Mouse (Mus musculus) adrenal gland, postnatal 36 days (tissue): ENCODE results near the gene Aldh1l1. TPM values are rescaled to one million over a fixed set of nuclear protein-coding genes. Genes with fewer than 3 reads are reported as not detected.

Experiments
- DNase-seq, 2 experiments: peaks; one replicate each; pipeline ENCODE4 v3.0.0; 2021; ENCODE audit warnings: mixed read lengths in 1 of 2
- total RNA-seq, 2 experiments: library from RNA; stranded (reverse); gene quantifications; 2 replicates each; pipeline ENCODE4 v1.2.3; 2021

The Aldh1l1 gene
- total RNA-seq, 2 experiments from 2014 or later: 136 to 172 TPM

DNA sequence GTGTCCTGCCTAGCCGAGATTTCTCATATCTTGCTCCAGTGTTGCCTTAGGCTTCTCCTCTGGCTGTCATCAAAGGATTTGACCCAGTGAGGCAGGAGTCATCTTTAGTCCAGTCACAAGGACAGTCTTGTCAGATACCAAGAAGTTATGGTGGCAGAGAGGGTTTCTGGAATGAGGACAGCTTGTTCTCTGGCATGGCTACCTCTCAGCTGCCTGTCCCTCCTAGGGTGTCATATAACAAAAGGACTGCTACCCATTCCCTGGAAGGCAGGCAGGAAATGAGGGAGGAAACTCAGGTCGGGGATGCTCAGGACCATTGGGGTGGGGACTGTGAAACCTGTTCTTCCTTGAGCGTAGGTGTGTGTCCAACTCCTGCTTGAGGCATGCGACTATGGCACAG, 14.1 kb upstream of the Aldh1l1 start:
- no peak for DNase-seq

DNA sequence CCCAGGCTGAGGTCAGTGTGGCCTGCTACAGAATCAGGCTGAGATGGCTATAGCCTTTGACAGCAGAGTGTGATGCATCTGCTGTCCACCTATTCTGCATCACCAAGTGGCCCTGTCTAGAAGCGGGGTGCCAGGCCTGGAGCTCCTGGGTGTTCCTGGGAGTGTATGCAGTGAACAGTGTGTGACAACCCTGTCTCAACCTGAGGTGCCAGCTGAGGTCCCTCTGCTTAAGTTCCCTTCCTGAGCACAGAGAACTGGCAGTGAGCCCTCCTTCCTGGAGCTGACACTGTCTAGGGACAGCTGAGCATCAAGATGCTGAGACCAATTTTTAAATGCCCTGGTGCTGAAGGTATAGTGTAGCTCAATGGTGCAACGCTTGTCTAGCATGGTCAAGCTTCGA, 13.5 kb upstream of the Aldh1l1 start:
- DNase-seq: no peak

DNA sequence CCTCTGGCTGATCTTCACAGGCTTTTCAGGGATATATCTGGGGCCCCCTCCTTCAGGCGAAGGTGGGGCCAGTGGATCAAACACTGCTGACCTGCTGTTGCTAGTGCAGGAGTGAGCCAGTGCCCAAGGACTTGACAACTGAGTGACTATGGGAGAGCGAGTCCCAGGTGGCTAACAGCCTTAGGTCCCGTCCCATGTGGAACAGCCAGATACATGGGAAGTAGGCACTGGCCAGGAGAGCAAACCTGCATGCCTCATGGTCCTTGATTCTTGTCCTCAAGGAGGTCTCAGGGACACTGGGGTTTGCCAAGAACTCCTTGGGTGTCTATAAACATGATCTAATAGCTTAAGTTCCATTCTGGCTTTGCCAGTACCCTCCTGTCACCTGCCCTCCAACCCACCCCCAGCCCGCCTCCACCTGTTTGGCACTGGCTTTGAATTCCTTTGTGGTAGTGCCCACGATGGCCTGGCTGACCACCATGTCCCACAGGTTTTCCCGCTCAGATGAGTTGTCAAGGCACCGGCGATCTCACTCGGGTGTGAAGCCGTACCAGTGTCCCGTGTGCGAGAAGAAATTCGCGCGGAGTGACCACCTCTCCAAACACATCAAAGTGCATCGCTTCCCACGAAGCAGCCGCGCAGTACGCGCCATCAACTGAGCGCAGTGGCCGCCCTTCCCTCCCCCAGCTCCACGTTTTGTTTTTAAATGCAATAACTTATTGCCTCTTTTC, 12.4 kb upstream of the Aldh1l1 start:
- DNase-seq: no peak

DNA sequence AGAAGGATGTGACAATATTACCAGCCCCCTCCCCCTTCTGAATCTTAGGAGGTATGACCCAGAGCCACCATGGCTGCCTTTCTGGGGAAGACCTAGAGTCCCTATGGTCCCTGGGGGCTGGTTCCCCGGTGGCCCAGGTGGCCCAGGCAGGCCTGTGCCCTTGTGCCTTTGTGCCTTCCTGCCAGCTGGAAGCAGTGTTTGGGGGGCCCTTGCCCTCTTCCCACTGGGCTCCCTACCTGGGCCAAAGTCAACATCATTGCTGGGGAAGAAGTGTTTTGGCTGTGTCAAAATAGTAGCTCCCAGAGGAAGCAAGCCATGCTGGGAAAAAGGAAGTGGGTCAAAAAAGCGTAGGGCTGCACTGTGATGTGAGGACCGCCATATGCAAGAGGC, 11.9 kb upstream of the Aldh1l1 start:
- no peak for DNase-seq

- no peak for DNase-seq
These were observed 10.9 kb upstream of the Aldh1l1 start for GRCm38 (mm10) chr6:90475176-90475853.

DNA sequence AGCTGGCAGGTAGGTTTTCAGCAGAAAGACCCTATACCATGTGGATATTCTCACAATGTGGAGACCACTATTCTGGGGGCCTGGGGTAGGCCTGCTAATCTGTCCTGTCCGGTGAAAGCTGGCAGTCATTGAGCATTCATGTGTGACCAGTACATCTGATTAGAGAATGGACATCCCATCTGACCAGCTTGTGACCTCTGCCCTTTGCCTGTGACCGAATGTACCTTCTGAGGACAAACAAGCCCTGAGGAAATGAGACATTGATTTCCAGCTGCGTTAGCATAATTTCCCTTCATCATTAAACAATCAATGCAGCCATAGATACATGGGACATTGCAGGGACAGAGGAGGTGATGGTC, 10.4 kb upstream of the Aldh1l1 start:
- no peak for DNase-seq

GRCm38 (mm10) chr6:90476941-90477518, 9.2 kb upstream of the Aldh1l1 start:
- DNase-seq: peak in 1 of 2 experiments; percentile 36

GRCm38 (mm10) chr6:90484249-90484648, 2.0 kb upstream of the Aldh1l1 start:
- DNase-seq: no peak

GRCm38 (mm10) chr6:90484876-90485275, 1.4 kb upstream of the Aldh1l1 start:
- DNase-seq: no peak

DNA sequence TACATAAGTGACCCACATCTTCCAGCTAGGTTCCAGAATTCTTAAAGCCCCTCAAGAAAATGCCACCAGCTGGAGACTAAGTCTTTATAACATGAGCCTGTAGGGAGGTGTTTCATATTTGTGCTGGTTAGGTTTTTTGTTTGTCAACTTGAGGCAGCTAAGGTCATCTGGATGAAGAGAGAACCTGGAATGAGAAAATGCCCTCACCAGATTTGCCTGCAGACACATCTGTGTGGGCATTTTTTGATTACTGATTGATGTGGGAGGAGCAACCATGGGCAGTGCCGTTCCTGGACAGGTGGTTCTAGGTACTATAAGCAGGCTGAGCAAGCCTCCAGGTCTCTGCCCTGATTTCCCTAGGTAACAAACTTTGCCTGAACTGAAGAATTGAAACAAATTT, 1.3 kb downstream of the Aldh1l1 start:
- DNase-seq: no peak

- DNase-seq: no peak
These were observed 3.3 kb downstream of the Aldh1l1 start for GRCm38 (mm10) chr6:90489532-90489931.

GRCm38 (mm10) chr6:90490976-90491375, 4.7 kb downstream of the Aldh1l1 start:
- no peak for DNase-seq

DNA sequence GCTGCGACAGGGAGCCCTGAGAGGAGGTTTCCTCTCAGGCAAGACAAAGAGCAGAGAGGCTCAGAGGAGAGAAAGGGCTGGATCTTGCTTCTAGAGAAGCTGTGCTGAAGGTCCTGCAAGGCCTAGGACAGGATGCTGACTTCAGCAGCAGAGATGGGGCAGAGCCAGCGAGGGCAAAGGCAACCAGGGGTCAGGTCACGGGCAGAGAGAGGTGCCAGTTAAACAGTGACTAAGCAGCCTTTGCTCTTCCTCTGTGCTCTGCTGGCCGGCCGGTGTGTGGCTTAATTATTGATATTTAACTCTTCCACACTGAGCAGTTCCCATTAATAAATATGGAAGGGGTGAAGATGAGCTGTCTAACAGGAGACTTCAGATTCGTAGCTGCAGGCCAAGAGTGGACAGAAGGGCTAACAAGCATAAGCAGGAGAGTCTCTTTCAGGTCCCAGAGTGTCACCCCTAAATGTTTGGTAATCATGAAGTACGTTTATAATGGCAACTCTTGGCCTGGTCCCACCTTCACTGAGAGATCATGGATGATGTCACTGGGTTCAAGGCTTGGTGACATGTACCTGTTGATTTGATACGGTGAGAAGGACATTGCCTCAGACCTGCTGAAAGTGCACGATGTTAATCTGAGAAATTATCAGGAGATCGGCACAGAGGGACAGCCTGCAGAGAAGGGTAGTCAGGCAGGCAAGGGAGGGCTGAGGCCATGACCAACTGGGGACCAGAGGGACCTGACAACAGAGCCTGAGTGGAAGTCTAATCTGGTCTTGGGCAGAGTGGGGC, 5.9 kb downstream of the Aldh1l1 start:
- DNase-seq: peak; percentile 43 to 59

GRCm38 (mm10) chr6:90494155-90494554, 7.9 kb downstream of the Aldh1l1 start:
- DNase-seq: no peak

DNA sequence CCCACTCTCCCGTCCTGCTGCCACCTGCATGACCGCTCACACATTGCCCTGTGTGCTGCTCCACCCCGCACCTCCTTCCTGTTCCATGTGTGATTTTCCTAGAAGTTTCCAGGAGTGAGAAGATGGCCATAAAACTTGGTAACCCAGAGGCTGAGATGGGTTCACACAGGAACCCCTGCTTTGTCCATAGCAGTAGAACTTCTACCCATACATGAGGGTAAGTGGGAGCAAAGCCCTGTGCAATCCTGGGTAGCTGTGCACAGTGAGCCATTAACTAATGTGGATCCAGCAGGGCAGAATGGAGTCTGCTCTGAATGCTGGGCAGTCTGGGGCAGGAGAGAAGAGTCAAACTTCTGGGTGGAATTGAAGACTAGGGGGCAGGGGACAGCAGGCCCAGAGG, 8.3 kb downstream of the Aldh1l1 start:
- DNase-seq: no peak

DNA sequence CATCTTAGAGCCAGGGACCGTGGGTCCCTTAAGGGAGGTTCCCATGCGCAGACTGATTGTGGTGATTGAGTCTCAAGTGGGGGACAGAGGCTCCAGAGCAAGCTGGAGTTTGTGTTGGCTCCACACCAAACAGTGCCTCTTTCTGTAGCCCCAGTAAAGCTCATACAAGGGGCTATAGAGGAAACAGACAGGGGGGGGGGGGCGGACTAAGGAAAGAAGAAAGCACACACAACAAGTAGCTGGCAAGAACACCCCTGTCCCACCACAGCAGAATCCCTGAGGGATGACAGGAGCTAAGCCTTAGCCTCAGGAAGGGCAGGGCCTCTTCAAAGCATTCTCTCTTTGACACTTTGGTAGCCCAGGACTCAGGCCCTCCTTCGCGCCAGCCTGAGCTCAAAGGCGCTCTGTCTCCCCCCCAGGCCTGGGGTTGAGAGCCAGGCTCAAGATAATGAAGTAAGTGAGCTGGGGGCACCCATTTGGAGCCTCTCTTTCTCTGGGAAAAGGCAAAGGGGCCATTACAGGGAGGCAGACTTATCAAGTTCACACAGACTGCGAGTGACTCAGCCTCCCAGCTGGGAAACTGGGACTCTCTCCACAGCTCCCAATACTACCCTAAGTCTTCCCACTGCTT, 9.2 kb downstream of the Aldh1l1 start:
- DNase-seq: no peak

GRCm38 (mm10) chr6:90496217-90496616, 10.0 kb downstream of the Aldh1l1 start:
- no peak for DNase-seq

DNA sequence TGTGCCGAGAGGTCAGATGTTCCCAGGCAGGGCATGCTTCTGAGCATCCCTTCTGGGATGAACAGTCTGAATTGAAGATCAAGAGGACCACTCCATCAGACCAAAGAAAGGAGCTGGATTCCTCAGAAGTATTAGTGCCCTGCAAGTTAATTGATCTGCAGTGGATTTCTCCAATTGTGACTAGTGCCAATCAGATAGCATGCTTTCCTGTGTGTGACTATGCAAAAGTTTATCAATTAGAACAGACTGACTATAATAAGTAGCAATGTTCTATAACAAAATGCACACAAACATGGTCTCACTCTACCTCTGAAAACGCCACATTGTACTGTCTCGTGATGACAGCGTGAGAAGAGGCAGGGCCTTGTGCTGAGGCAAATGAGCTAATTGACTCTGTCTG, 13.3 kb downstream of the Aldh1l1 start:
- DNase-seq: no peak

DNA sequence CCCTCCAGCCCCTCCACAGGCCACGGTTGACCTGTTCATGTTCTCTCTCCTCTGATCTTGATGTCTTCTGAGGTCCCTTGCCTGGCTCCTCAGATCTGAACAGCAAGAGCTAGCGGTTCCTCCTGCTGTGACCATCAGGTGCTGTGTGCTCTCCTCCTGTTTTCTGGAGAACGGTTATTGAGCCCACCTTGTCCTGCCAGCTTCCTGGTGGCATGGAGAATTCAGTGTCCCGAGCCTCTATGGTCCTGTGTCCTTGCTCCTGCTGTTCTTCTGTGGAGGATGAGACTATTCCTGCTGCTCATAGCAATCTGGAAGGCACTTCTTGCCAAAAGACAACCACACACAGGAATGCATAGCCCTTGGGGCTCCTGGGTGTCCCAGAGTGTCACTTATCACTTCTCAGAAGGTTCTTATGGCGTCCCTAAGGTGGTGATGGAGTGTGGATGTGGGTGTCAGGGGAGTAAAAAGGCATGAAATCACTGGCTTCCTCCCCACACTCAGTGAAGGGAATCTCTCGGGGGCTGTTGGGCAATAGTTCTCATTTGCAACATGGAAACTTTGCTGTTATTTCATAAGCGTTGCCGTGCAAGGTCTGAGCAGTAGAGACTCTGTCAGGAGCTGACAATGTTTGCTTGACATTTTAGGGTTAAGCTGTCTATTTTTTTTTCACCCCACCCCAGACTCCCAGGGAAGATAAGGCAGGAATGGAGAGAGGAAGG, 15.2 kb downstream of the Aldh1l1 start:
- DNase-seq: peak in 1 of 2 experiments; percentile 21

GRCm38 (mm10) chr6:90505906-90506305, 19.7 kb downstream of the Aldh1l1 start:
- DNase-seq: no peak

GRCm38 (mm10) chr6:90506673-90507311, 20.6 kb downstream of the Aldh1l1 start:
- peak; percentile 46 to 76 for DNase-seq
